Mouse (Mus musculus) CH12.LX (cell line): ENCODE measurements around the gene Glo1. TPM values are rescaled to one million over a fixed set of nuclear protein-coding genes. Genes with fewer than 3 reads are reported as not detected.

Experiments used
- DNase-seq: peaks from one replicate; pipeline ENCODE4 v3.0.0-alpha.2; 2013; ENCODE audit errors: extremely low read depth
- H3K27ac ChIP-seq: 2 replicates; pipeline ENCODE4 v1.5.1; 2012; ENCODE audit warnings: low read depth, mild to moderate bottlenecking, control low read depth, moderate library complexity; ENCODE audit not compliant: insufficient read depth
- H3K27me3 ChIP-seq: replicated peaks from 2 replicates; pipeline ENCODE3; 2012; ENCODE audit warnings: inconsistent platforms
- H3K36me3 ChIP-seq, 2 experiments: replicated peaks in 1 of 2; 2 replicates each; pipeline versions ENCODE3 to v1.6.1; 2012; ENCODE audit warnings: inconsistent platforms in 1 of 2, low read length in 1 of 2, mild to moderate bottlenecking in 1 of 2, mixed read lengths in 1 of 2, moderate library complexity in 1 of 2; ENCODE audit not compliant: control insufficient read depth in 1 of 2, insufficient read depth in 1 of 2
- H3K4me1 ChIP-seq, 2 experiments: 2 replicates each; pipeline ENCODE4 v1.6.1; 2012; ENCODE audit warnings: inconsistent platforms in 1 of 2, moderate library complexity in 1 of 2; ENCODE audit not compliant: insufficient read depth in 2 of 2, control insufficient read depth in 1 of 2
- H3K4me2 ChIP-seq: 2 replicates; pipeline ENCODE4 v1.6.1; 2012; ENCODE audit warnings: low read depth, mild to moderate bottlenecking, control low read depth; ENCODE audit not compliant: poor library complexity, insufficient read depth, severe bottlenecking
- H3K4me3 ChIP-seq, 3 experiments: fragments of 150-350 bp in 1 of 3; sonication (generic) in 1 of 3; replicated peaks in 1 of 3; 2 replicates each; pipeline versions ENCODE3 to v1.5.1; 2011 to 2012; ENCODE audit warnings: low read depth in 2 of 3, low read length in 2 of 3, mild to moderate bottlenecking in 2 of 3, moderate library complexity in 2 of 3, control low read depth in 1 of 3, improper control_type of control experiment in 1 of 3, inconsistent platforms in 1 of 3, mixed read lengths in 1 of 3; ENCODE audit not compliant: poor library complexity in 1 of 3
- H3K79me2 ChIP-seq: replicated peaks from 2 replicates; pipeline ENCODE4 v1.6.1; 2012; ENCODE audit warnings: mild to moderate bottlenecking, moderate library complexity; ENCODE audit not compliant: control insufficient read depth, poor library complexity, insufficient read depth, severe bottlenecking; ENCODE audit errors: extremely low read depth
- H3K9ac ChIP-seq: 2 replicates; pipeline ENCODE4 v1.6.1; 2012; ENCODE audit warnings: low read depth, mild to moderate bottlenecking, control low read depth, moderate library complexity; ENCODE audit not compliant: insufficient read depth
- H3K9me3 ChIP-seq: replicated peaks from 2 replicates; pipeline ENCODE3; 2012; ENCODE audit warnings: low read length, inconsistent platforms, mixed read lengths
- CHD1 ChIP-seq: IDR thresholded peaks from 2 replicates; pipeline ENCODE4 v1.6.1; 2012; ENCODE audit warnings: low read depth, low read length, improper control_type of control experiment, inconsistent platforms
- CHD2 ChIP-seq: IDR thresholded peaks from 2 replicates; pipeline ENCODE4 v1.6.1; 2011; ENCODE audit warnings: low read length, improper control_type of control experiment
- CTCF ChIP-seq, 2 experiments: IDR thresholded peaks in 1 of 2; conservative IDR thresholded peaks in 1 of 2; 2 replicates each; pipeline ENCODE4 v1.5.1; 2011 to 2012; ENCODE audit warnings: low read depth in 2 of 2, low read length in 2 of 2, improper control_type of control experiment in 1 of 2, inconsistent platforms in 1 of 2, mild to moderate bottlenecking in 1 of 2, moderate library complexity in 1 of 2
- ELF1 ChIP-seq: IDR thresholded peaks from 2 replicates; pipeline ENCODE4 v1.6.1; 2014; ENCODE audit warnings: low read depth, mild to moderate bottlenecking, inconsistent platforms, low read length, improper control_type of control experiment
- EP300 ChIP-seq: IDR thresholded peaks from 2 replicates; pipeline ENCODE4 v1.6.1; 2011; ENCODE audit warnings: low read length, improper control_type of control experiment
- ETS1 ChIP-seq: conservative IDR thresholded peaks from 2 replicates; pipeline ENCODE4 v1.6.1; 2012; ENCODE audit warnings: low read depth, mild to moderate bottlenecking, inconsistent platforms, low read length, improper control_type of control experiment, moderate library complexity
- GABPA ChIP-seq: IDR thresholded peaks from 2 replicates; pipeline ENCODE4 v1.6.1; 2012; ENCODE audit warnings: low read depth, low read length, improper control_type of control experiment, inconsistent platforms; ENCODE audit not compliant: insufficient replicate concordance
- HCFC1 ChIP-seq: IDR thresholded peaks from 2 replicates; pipeline ENCODE4 v1.6.1; 2012; ENCODE audit warnings: low read depth, mild to moderate bottlenecking, inconsistent platforms, low read length, improper control_type of control experiment
- IRF4 ChIP-seq: IDR thresholded peaks from 2 replicates; pipeline ENCODE4 v1.6.1; 2014; ENCODE audit warnings: low read depth, mild to moderate bottlenecking, inconsistent platforms, low read length, improper control_type of control experiment
- JUN ChIP-seq: IDR thresholded peaks from 2 replicates; pipeline ENCODE4 v1.6.1; 2011; ENCODE audit warnings: low read depth, mild to moderate bottlenecking, low read length, improper control_type of control experiment, moderate library complexity; ENCODE audit not compliant: insufficient read depth
- JUND ChIP-seq: conservative IDR thresholded peaks from 2 replicates; pipeline ENCODE4 v1.6.1; 2011; ENCODE audit warnings: low read depth, low read length, improper control_type of control experiment
- KAT2A ChIP-seq: IDR thresholded peaks from 2 replicates; pipeline ENCODE4 v1.6.1; 2012; ENCODE audit warnings: low read length, improper control_type of control experiment, inconsistent platforms; ENCODE audit not compliant: insufficient replicate concordance
- MAFK ChIP-seq: IDR thresholded peaks from 2 replicates; pipeline ENCODE4 v1.6.1; 2011; ENCODE audit warnings: low read length, improper control_type of control experiment; ENCODE audit not compliant: insufficient replicate concordance
- MAX ChIP-seq: IDR thresholded peaks from 2 replicates; pipeline ENCODE4 v1.6.1; 2011; ENCODE audit warnings: low read length, improper control_type of control experiment
- MEF2A ChIP-seq: IDR thresholded peaks from 2 replicates; pipeline ENCODE4 v1.6.1; 2014; ENCODE audit warnings: low read depth, mild to moderate bottlenecking, inconsistent platforms, low read length, improper control_type of control experiment, borderline replicate concordance
- MXI1 ChIP-seq: IDR thresholded peaks from 2 replicates; pipeline ENCODE4 v1.6.1; 2011; ENCODE audit warnings: mild to moderate bottlenecking, low read depth, low read length, improper control_type of control experiment
- NRF1 ChIP-seq: IDR thresholded peaks from 2 replicates; pipeline ENCODE4 v1.6.1; 2014; ENCODE audit warnings: low read depth, mild to moderate bottlenecking, inconsistent platforms, low read length, improper control_type of control experiment, moderate library complexity
- PAX5 ChIP-seq: IDR thresholded peaks from 2 replicates; pipeline ENCODE4 v1.6.1; 2012; ENCODE audit warnings: low read length, inconsistent platforms, mixed read lengths
- POLR2AphosphoS2 ChIP-seq: IDR thresholded peaks from 2 replicates; pipeline ENCODE4 v1.6.1; 2011; ENCODE audit warnings: low read depth, low read length, improper control_type of control experiment
- RAD21 ChIP-seq: IDR thresholded peaks from 2 replicates; pipeline ENCODE4 v1.6.1; 2011; ENCODE audit warnings: low read depth, mild to moderate bottlenecking, low read length, improper control_type of control experiment, moderate library complexity
- SIN3A ChIP-seq: IDR thresholded peaks from 2 replicates; pipeline ENCODE4 v1.6.1; 2012; ENCODE audit warnings: low read length, improper control_type of control experiment, inconsistent platforms
- SMC3 ChIP-seq: IDR thresholded peaks from 2 replicates; pipeline ENCODE4 v1.6.1; 2011; ENCODE audit warnings: low read depth, low read length, improper control_type of control experiment
- TBP ChIP-seq: conservative IDR thresholded peaks from 2 replicates; pipeline ENCODE4 v1.6.1; 2011; ENCODE audit warnings: low read depth, low read length, improper control_type of control experiment
- TCF12 ChIP-seq: IDR thresholded peaks from 2 replicates; pipeline ENCODE4 v1.6.1; 2014; ENCODE audit warnings: low read depth, mild to moderate bottlenecking, inconsistent platforms, low read length, improper control_type of control experiment
- UBTF ChIP-seq: IDR thresholded peaks from 2 replicates; pipeline ENCODE4 v1.6.1; 2012; ENCODE audit warnings: low read depth, mild to moderate bottlenecking, inconsistent platforms, low read length, improper control_type of control experiment, moderate library complexity
- USF1 ChIP-seq: IDR thresholded peaks from 2 replicates; pipeline ENCODE4 v1.6.1; 2014; ENCODE audit warnings: low read depth, mild to moderate bottlenecking, inconsistent platforms, low read length, improper control_type of control experiment
- USF2 ChIP-seq: conservative IDR thresholded peaks from 2 replicates; pipeline ENCODE4 v1.6.1; 2011; ENCODE audit warnings: low read depth, low read length, improper control_type of control experiment
- ZKSCAN1 ChIP-seq: IDR thresholded peaks from 2 replicates; pipeline ENCODE4 v1.6.1; 2012; ENCODE audit warnings: low read depth, inconsistent platforms, low read length, improper control_type of control experiment, borderline replicate concordance
- ZMIZ1 ChIP-seq: IDR thresholded peaks from 2 replicates; pipeline ENCODE4 v1.6.1; 2012; ENCODE audit warnings: low read depth, mild to moderate bottlenecking, inconsistent platforms, low read length, improper control_type of control experiment
- ZNF384 ChIP-seq: IDR thresholded peaks from 2 replicates; pipeline ENCODE4 v1.6.1; 2012; ENCODE audit warnings: low read depth, low read length, improper control_type of control experiment, inconsistent platforms
- dilution Hi-C: fragments of 300-500 bp; cut with MboI; formaldehyde crosslinking; loops from 2 replicates; pipeline ENCODE4 v1.14.3; 2020; ENCODE audit warnings: low sequenced_read_pairs; ENCODE audit not compliant: extremely low pct_unique_long_range_greater_than_20kb, extremely low pct_ligation_motif_present
- in situ Hi-C: fragments of 300-500 bp; cut with MboI; formaldehyde crosslinking; loops from 3 replicates; pipeline ENCODE4 v1.14.3; 2019; ENCODE audit warnings: low sequenced_read_pairs, low pct_ligation_motif_present, low pct_unique_long_range_greater_than_20kb, mixed read lengths
- polyA plus RNA-seq: library from polyadenylated mRNA; unstranded; fragments of >175 nt; gene quantifications from 2 replicates; pipeline ENCODE4 v1.2.1, GENCODE M21; 2012; ENCODE audit warnings: low read depth; ENCODE audit not compliant: insufficient read length
- total RNA-seq, 2 experiments: library from RNA; depleted of rRNA; stranded (reverse); fragments of 300-350 nt in 1 of 2; fragments of >200 nt in 1 of 2; gene quantifications; 2 replicates each; pipeline ENCODE4 v1.2.3; 2012 to 2014

Glo1 gene
- total and polyA plus RNA-seq, 3 experiments = 143 to 283 (median 170) TPM

GRCm38 (mm10) chr17:30613350-30613749 is 13.3 kb downstream of the Glo1 start:
- no peak overlapping the region for H3K9ac ChIP-seq
- no peak overlapping the region for H3K27ac ChIP-seq
- TF ChIP-seq JUND (no peak), HCFC1 (no peak), SIN3A (no peak), PAX5 (no peak), GABPA (no peak), IRF4 (no peak), TBP (no peak)
- DNase-seq = no peak
- H3K4me1 ChIP-seq = peaks cover 7 to 39% of the 10 kb centered on the region in 2 experiments
- no peak overlapping the region for H3K4me3 ChIP-seq
- no peak overlapping the region for H3K4me2 ChIP-seq
- H3K27me3 ChIP-seq = no peaks in the 10 kb centered on the region
- dilution Hi-C loops = no loop called here
- in situ Hi-C loops = no loop called here
- peaks cover 4% of the 10 kb centered on the region for H3K9me3 ChIP-seq
- H3K36me3 ChIP-seq = peaks cover 0 to 16% of the 10 kb centered on the region in 2 experiments
- peaks cover 20% of the 10 kb centered on the region for H3K79me2 ChIP-seq

- H3K27ac ChIP-seq = peak overlapping the region; percentile 35
- peak overlapping the region; percentile 57 to 70 (median 69) for H3K4me3 ChIP-seq
- no peak for TF ChIP-seq JUND
- TF ChIP-seq ZNF384 = peak; percentile 99
- no peak; the same call in 1 of the 2 replicates for TF ChIP-seq ZKSCAN1
- TF ChIP-seq USF1 = no peak; the same call in 1 of the 2 replicates
- TF ChIP-seq TBP = peak; percentile 90
- TF ChIP-seq MXI1 = peak; percentile 92
- TF ChIP-seq ZMIZ1 = peak; percentile 96
- TF ChIP-seq MAX = peak; percentile 86
- peak; percentile 86 for TF ChIP-seq CHD2
- peak in 1 of 2 experiments; percentile 52; a peak in 2 of 4 replicates for TF ChIP-seq CTCF (conservative IDR thresholded peaks at IDR 0.05 in 1 of 2, IDR thresholded peaks at IDR 0.05 in 1 of 2; ENCODE audit: low read depth in 2 of 2, low read length in 2 of 2)
- TF ChIP-seq EP300 = 0 out of 2 replicates have a peak, but pooled peaks have one; percentile 23
- TF ChIP-seq CHD1 = peak; percentile 69; the same call in 1 of the 2 replicates
- TF ChIP-seq IRF4 = peak; percentile 52
- TF ChIP-seq ELF1 = no peak
- TF ChIP-seq NRF1 = peak; percentile 40
- TF ChIP-seq UBTF = peak; percentile 97; the same call in 1 of the 2 replicates
- TF ChIP-seq JUN = no peak
- no peak; the same call in 1 of the 2 replicates for TF ChIP-seq SMC3
- TF ChIP-seq POLR2AphosphoS2 = peak; percentile 91
- TF ChIP-seq USF2 = no peak
- TF ChIP-seq MAFK = 0 out of 2 replicates have a peak, but pooled peaks have one; percentile 15
- TF ChIP-seq KAT2A = peak; percentile 72; the same call in 1 of the 2 replicates
- peak; percentile 53 for TF ChIP-seq MEF2A
- TF ChIP-seq RAD21 = no peak
- TF ChIP-seq TCF12 = peak; percentile 90
- TF ChIP-seq GABPA = no peak; the same call in 1 of the 2 replicates
- 0 out of 2 replicates have a peak, but pooled peaks have one; percentile 10 for TF ChIP-seq ETS1
These were observed 14.4 kb downstream of the Glo1 start for GRCm38 (mm10) chr17:30612075-30612859.

More at GRCm38 (mm10) chr17:30612075-30612859, 14.4 kb downstream of the Glo1 start:
- Histone ChIP-seq H3K4me1 (peaks cover 7 to 45% of the 10 kb centered on the region in 2 experiments), H3K79me2 (peaks cover 22% of the 10 kb centered on the region), H3K9ac (peak overlapping the region; percentile 69), H3K36me3 (peaks cover 2 to 27% of the 10 kb centered on the region in 2 experiments), H3K9me3 (peaks cover 4% of the 10 kb centered on the region), H3K4me2 (peak overlapping the region; percentile 96), H3K27me3 (no peaks in the 10 kb centered on the region)
- DNase-seq = peak; percentile 99
- dilution Hi-C loops = no loop called here
- in situ Hi-C loops = no loop called here
